Mouse (Mus musculus) CH12.LX (cell line): ENCODE data around the gene Mbd5.

ENCODE experiments used
- BHLHE40 ChIP-seq: IDR thresholded peaks from 2 replicates; pipeline ENCODE4 v1.6.1; 2011; ENCODE audit warnings: mild to moderate bottlenecking, low read depth, low read length, improper control_type of control experiment
- CTCF ChIP-seq, 2 experiments: IDR thresholded peaks in 1 of 2; conservative IDR thresholded peaks in 1 of 2; 2 replicates each; pipeline ENCODE4 v1.5.1; 2011 to 2012; ENCODE audit warnings: low read depth in 2 of 2, low read length in 2 of 2, improper control_type of control experiment in 1 of 2, inconsistent platforms in 1 of 2, mild to moderate bottlenecking in 1 of 2, moderate library complexity in 1 of 2
- E2F4 ChIP-seq: IDR thresholded peaks from 2 replicates; pipeline ENCODE4 v1.6.1; 2011; ENCODE audit warnings: low read depth, low read length, improper control_type of control experiment; ENCODE audit not compliant: insufficient replicate concordance
- EP300 ChIP-seq: IDR thresholded peaks from 2 replicates; pipeline ENCODE4 v1.6.1; 2011; ENCODE audit warnings: low read length, improper control_type of control experiment
- MAFK ChIP-seq: IDR thresholded peaks from 2 replicates; pipeline ENCODE4 v1.6.1; 2011; ENCODE audit warnings: low read length, improper control_type of control experiment; ENCODE audit not compliant: insufficient replicate concordance
- NELFE ChIP-seq: IDR thresholded peaks from 2 replicates; pipeline ENCODE4 v1.6.1; 2011; ENCODE audit warnings: low read depth, low read length, improper control_type of control experiment
- POLR2A ChIP-seq: IDR thresholded peaks from 2 replicates; pipeline ENCODE4 v1.6.1; 2011; ENCODE audit warnings: low read depth, mild to moderate bottlenecking, improper control_type of control experiment, low read length
- ZNF384 ChIP-seq: IDR thresholded peaks from 2 replicates; pipeline ENCODE4 v1.6.1; 2012; ENCODE audit warnings: low read depth, low read length, improper control_type of control experiment, inconsistent platforms

DNA sequence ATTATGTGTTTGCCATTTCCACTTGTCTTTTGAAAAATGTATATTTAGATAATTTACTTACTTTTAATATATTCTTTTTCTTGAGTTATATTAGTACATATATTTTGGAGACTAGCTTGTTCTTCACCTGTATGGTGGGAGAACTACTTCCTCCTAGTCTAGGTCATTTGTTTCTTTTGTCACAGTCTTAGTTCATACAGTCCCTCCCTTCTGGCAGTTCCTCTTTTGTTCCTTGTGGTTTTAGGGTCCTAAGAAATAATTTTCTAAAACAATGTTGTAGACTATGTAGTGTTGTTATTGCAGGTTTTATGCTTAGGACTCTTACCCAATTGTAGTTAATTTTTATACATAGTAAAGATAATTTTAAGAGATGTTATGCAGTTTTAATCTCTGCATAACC is 118.6 kb downstream of the Mbd5 start:
- TF ChIP-seq CTCF (conservative IDR thresholded peaks at IDR 0.05 in 1 of 2, IDR thresholded peaks at IDR 0.05 in 1 of 2; ENCODE audit: low read depth in 2 of 2, low read length in 2 of 2), result no peak
- no peak for TF ChIP-seq MAFK
- no peak for TF ChIP-seq NELFE
- TF ChIP-seq POLR2A, result no peak
- TF ChIP-seq BHLHE40, result no peak
- TF ChIP-seq E2F4, result no peak
- no peak for TF ChIP-seq ZNF384
- TF ChIP-seq EP300, result no peak
